Mouse (Mus musculus) right cerebral cortex, postnatal 4 days (tissue): ENCODE measurements around the gene Slc2a1.

Source experiments
- DNase-seq: peaks from one replicate; pipeline ENCODE4 v3.0.0-alpha.2; 2022

Gene Slc2a1

DNA sequence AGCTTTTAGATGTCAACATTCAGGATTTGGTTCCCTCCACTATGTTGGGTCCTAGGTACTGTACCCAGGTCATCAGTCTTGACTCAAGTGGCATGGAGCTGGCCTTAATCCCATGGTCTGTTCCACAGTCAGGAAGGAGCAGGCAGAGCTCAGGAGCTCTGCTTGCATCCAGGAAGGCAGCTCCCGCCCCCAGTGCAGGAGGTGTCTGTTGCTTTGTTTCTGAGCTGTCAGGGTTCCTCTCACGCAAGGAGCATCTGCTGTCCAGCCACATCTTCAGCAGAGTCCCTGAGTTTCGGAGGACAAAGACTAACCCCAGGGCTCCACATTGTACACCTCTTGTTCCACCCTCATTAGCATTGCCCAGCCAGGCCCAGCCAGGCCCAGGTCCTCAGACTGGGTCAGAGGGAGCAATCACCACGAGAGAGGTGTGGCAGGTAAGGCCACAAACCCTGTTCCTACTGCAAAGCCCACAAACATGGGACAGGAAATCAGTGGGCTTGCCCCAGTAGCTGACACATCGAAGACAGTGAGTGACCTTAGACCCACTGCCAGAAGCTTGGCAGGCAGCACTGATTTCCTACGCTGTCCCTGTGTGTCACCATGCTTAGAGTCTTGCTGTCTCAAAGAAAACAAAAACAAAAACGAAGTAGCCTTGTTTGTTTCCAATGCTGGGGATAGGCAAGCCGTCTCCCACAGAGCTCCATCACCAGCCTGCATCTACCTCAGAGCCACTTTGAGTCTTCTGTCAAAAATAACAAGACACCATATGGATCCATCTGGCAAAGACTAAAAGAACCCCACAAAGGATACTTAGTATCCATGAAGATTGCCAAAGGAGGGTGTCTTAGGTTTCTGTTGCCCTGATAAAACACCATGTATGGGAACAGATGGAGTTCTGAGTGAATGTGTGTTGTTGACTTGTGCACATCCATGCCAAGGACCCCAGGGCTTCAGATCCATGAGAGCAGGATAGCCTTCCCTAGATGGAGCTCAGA, 10.0 kb upstream of the Slc2a1 start:
- no peak for DNase-seq

DNA sequence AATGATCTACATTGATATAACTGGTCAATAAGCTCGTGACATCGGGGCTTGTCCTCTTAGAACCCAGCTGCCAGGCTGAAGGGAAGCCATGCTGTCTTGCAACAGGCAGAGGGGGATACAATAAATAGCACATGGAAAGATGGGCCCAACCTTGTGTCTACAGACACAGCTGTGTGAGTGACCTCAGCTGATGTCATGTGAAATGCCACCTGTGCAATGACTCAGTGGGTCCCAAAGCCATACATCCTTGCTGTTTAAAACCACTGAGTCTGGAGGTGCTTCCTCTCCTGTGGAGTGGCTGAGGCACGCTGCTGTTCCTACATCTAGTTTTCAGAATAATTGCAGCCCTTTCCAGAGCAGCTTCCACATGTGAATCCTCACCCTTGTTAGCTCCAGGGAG, 7.1 kb upstream of the Slc2a1 start:
- no peak for DNase-seq

DNA sequence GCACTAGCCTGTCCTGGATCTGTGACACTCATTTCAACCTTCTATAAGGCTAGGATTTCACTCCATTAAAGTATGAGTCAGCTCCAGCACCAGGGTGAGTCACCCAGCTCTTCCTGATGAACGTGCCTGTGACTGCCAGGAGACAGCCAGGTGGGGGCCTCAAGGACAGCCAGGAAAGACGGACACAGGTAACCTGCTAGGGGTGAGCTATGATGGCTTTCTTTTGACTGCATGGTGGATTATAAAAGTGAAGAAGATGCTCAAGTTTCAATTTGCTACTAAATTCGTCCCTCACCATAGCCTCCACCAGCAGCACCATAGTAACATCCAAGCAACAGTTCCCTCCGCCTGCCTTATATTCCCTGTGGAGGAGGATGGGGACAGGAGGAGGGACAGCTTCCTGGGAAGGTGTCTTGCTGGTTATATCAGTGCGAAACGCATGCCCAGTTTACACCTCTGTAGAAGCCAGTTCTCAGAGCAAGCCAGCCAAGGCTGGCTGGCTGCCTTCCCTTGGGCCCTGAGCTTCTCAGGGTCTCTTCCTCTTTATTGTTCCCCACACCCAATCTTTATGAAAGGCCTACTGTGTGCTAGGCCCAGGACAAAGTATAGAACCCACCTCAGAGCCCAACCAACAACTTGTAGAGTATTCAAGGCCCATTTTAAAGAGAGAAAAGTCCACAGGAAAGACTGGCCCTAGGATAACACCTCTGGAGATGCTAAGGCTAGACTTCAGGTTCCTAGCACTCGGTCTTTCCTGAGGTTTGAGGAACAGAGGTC, 6.0 kb upstream of the Slc2a1 start:
- DNase-seq, result no peak

DNA sequence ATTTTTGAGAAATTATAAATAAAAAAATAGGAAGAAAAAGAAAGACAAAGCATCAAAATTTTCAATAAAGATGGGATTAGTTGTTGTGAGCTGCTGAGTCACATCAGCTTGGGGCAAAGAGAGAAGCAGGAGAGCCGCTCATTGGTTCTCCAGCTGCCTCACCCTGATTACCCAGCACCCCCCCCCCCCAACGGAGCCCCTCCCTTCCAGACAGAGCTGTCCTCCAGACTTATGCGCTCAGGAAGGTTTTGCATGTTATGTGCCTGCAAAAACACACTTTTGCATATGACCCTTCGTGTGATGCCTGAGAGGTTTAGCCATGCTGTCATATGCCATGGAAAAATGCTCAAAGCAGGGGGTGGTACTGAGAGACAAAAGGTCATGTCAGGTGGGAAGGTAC, 3.7 kb upstream of the Slc2a1 start:
- DNase-seq, result no peak

DNA sequence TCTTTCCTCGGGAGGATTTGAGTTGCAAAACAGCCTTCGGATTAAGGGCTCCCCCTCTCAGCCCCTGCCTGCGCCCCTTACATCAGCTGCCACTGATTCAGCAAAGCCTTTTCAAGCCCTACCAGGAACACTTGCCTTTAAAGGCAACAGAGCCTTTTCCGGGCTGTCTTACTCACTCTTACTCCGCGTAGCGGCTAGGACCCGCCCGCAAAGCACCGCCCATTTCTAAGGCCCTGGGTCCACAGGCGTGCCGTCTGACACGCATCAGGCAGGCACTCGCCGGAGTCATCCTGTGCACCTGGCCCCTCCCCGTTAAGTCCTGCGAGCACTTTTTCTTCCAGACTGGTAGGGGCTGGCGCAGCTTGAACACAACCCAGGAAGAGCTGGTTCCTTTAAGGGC, 2.8 kb upstream of the Slc2a1 start:
- DNase-seq, result peak; percentile 42

DNA sequence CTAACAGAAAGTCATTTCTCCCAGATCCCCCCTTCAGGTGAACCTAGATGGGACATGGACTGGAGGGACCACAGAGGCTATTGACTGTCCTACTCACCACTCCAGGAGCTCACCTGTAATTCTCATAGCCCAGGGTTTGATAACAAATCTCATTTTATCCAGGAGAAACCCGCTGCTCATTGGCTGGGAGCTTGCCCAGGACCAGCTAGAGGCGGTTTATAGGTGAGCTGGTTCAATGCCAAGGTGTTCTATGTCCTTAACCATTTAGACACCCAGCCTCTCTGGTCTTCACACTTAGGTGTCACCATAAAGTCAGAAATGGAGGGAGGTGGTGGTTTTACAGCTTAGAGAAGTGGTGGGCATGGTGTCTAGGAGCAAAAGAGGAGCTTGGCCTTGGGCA, 644 bp upstream of the Slc2a1 start:
- no peak for DNase-seq

DNA sequence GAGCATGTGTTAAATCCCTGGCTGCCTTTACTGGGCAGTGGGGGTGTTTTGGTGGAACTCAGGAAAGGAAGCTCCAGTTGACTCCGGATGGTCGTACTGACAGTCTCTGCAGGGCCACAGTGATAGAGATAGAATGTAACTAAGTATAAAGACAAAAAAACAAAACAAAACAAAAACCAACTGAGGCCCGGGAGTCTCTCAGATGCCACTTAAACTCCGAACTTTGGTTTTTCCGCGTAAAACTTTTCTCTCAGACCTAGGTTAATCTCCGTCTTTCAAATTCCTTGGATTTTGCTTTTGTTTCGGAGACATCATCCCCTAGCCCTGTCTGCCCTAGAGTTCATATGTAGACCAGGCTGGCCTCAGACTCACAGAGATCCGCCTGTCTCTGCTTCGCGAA, 1.1 kb downstream of the Slc2a1 start:
- no peak for DNase-seq

DNA sequence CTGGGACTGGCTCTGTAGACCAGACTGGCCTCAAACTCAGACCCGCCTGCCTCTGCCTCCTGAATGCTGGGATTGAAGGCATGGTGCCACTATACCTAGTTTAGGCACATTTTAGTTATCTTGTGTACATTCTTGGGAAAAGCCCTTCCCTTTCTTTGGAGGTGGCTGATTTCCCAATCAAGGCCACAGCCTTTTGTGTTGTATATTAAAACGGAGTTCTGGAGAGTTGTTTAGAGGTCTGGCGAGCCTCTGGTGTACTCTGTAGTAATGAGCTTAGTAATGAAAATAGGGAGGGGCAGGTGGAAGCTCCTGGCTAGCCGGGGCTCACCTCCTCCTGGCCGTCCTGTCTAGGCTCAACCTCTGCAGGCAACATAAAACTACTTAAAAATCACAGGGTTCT, 2.0 kb downstream of the Slc2a1 start:
- DNase-seq, result no peak

DNA sequence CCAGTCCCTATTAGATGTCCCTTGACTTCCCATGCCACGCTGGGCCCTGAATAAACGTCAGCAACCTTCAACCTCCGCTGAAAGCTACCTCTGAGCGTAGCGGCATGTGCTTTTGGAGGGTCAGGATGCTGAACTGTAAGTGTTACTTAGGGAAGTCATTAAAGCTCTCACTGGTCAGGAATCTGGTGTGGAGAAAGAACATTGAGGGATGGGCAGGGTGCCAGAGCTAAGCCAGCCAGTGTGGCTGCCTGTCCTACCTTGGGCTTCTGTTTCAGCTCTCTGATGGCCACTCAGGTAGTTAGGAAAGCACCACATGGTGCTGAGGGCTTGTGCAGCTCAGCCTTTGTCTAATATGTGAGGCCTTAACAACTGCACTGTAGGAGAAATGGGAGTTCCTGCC, 2.9 kb downstream of the Slc2a1 start:
- no peak for DNase-seq

DNA sequence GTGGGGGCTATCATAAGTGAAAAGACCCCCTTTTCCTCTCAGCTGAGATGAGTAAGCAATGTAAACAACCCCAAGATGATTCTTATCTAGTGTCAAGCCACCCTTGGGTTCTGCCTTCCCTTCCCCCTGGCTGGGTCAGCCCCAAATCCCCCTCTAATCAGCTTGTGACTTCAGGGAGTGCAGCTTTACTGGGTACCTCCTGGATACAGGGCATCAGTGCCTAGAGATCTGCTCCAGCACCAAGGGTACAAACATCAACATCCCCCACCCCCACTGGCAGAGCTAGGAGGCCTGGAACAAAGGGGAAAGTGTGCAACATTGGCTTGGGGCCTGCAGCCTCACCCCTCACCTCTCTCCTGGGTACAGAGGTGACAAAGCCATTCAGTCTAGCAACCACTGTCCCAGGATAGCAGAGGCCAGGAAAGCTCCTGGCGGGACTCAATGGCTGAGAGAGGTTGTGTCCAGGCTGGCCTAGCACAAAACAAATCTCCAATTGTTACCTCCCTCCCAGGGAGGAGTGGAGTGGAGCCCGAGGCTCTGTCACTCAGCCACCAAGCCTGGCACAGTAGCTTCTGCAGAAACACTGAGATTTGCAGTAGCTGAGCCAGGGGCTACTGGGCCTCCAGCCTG, 3.9 kb downstream of the Slc2a1 start:
- no peak for DNase-seq

DNA sequence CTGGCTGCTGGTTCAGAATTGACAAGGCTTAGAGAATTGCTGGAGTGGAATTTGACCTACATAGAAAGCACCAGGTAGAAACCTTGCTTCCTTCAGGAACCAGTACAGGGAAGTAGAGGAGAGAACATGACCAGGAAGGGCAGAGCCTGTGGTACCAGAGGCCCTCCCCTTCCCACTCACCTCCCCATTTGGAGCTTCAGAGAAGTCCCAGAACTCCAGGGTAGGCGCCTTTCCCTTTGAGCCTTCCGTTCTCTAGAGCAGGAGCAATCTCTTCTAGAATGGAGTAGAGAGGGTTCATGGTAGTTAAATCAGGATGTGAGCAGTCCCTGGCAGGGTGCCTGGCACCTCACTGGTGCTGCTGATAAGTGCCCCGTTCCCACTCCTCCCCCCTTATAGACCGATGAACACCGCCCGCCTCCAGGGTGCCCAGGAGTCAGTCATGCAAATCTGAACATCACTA, 7.1 kb downstream of the Slc2a1 start:
- DNase-seq, result no peak

DNA sequence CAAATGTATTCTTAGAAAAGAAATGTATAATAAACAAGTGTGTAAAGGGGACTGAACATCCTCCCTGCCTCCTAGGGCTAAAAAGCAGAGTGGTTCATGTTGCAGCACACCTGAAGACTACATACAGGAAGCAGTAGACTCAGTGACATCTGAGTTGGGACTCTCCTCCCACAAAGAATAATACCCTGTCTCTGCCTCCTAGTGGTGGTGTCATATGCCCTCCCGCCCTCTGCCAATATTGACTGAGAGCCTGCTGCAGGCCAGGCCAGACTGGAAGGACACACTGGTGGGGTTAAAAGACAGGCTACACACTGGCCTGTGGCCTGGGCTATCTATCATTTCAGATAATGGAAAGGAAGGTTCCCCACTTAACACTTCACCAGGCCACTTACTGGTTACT, 7.8 kb downstream of the Slc2a1 start:
- no peak for DNase-seq

DNA sequence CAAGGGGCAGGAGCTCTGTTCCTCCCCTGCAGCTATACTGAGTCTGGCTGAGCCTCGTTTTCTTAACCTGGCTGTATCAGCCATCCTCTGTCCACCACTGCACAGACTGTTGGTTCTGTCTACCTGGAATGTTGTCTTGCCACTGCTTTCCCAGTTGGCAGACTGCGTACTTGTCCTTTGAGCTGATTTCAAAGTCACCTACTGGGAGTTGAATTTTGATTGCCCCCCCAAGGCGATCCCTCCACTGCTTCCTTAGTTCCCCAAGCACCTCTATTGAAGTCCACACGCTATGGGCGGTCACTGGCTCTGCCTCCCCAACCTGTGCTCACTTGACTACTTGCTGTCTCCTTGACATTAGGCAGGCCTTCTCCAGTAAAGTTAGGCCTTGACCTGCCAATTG, 9.1 kb downstream of the Slc2a1 start:
- DNase-seq, result no peak

DNA sequence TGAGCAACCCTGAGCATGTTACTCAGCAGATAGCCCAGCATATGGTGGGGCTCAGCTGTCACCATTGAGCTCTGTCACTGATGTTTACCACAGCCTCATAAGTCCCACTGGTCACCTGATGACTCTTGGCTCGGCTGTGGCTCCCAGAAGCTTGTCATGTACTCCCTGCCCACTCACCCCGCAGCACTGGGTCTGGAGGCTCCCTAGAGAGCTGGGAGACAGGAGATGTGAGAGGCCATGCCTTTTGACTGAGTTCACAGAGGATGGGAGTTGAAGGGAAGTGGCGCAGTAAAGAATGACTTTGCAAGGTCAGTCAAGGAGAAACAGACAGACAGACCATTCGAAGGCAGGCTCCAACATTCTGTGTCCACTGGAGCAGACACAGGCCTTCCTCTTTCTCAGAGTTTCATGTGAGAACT, 10.2 kb downstream of the Slc2a1 start:
- no peak for DNase-seq

DNA sequence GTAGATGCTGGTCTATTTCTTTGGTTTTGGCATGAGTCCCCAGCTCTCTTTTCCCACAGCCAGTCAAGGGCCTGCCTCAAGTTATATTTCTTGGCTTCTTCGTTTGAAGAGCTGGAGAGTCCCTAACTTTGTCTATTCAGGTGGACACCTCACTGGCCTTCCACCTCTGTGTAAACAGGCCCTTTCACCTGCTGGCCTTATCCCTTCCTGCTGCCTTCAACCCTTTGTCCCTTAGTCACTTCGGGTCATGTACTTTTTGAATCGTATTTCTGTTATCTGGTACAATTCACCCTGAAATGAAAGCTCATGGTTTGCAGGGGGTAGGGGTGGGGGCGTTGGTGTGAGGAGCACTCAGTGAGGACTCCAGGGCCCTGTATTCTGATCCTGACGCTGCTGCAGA, 10.8 kb downstream of the Slc2a1 start:
- DNase-seq, result no peak

DNA sequence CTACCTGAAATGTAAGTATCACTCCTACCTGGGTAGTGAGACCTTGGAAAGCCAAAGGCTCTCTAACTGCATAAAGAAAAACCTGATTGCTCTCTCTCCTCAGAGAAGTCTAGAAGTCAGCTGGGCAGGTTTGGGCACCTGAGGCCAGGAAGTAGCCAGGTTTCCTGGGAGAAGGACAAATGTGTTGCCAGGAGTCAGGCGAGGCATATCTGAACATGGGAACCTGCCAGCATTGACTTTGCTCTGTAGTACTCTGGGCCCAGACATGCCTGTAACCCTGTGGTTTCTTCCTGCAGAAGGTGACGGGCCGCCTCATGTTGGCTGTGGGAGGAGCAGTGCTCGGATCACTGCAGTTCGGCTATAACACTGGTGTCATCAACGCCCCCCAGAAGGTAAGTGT, 11.6 kb downstream of the Slc2a1 start:
- DNase-seq, result no peak

DNA sequence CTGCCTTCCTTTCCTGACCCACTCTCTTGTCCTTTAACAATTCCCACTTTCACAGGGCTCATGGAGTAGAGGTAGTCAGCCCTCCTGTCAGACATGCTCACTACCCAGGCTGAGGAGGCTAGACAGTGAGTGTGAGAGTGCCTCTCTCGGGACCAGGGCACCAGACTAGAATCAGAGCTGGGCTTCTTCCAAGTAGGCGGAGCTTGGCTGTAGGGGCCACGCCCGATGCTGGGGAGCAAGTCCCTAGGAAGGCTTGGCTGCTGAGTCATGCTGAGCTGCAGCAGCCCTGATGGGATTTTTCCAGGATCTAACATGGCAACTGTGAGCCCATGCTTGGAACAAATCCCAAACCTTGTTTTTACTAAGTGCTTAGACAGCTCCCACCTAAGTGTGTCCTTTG, 12.7 kb downstream of the Slc2a1 start:
- peak; percentile 40 for DNase-seq

DNA sequence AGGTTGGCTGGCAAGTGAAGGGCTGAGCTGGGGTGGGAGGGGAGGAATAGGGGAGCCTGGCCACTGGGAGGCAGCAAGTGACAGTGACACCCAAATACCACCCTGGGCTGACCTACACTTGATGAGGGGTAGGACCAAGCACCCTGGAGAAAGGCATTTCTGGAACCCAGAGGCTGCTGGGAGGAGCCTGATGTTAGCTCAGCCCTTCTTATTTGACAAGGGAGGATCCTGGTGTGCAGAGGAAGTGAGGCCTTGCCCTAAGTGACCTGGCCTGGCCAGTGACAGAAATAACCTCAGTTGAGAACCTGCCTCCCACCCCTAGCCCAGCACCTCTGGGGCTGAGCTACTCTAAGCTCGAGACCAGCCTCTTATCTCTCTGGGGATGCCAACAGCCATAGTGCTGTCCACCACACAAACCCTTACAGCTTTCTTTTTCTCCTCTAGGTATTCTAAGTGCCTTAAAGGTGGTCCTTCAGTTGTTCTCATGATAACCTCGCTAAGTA, 16.3 kb downstream of the Slc2a1 start:
- no peak for DNase-seq

DNA sequence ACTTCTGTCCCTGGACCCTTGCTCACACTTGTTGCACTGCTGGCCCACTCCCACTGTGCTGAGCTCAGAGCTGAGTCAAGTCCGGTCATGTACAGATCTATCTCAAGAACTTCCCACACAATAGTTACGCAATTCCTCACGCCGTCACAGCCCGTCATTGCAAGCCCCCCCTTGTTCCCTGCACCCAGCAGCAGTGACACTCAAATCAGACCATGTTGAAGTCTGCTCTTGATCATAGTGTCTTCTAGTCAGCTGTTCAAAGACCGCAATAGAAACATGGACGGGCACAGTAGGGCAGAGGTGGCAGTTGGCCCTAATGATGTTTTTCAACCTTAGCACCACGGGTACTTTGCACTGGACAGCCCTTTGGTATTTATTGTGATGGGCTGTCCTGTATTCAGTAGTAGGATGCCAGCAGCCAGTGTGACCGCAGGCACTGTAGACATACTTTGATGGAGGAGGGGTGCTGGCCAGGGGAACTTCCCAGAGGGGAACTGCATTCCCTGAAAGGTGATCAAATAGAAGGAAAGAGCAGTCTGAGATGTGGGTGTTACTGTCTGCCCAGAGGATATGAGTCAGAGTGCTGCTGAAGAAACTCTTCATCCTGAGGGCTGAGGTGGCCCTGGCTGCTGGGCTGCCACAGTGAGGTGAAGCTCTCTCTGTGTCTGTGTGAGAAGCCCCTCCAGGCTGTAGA, 17.2 kb downstream of the Slc2a1 start:
- no peak for DNase-seq

DNA sequence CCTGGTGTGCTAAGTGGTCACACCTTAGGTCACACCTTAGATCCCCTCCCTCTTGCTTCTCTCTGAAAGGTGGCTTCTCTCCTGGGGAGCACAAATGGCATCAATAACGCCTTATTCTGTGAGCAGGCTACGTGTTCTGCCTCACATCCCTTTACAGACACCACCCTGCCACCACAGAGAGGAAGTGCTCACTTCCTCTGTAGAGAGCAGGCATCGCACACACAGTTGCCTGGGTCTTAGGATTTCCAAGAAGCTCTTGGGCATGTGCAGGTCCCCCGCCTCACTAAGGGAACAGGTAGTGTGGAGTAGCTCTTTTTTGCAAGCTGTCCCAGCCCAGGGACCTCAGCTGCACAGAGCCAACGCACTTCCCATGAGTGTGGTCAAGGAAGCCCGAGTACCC, 18.7 kb downstream of the Slc2a1 start:
- DNase-seq, result no peak

DNA sequence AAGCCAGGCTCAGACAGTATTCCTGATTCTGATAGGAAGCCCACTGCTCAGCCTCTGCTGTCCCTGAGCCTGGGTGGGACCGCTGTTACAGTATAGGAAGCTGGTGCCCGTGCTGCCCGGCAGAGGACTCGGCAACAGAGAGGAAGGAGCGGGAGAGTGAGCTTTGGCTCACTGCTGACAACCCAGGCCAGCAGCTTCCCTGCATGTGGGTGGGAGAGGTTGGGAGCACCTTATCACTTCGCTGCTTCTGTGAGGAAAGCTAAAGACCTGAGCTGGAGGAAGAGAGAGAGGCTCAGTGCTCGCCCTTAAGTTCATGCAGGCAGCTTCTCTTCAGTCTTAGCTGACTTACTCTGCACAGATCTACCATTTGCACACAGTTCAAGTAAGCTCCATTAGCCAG, 20.0 kb downstream of the Slc2a1 start:
- no peak for DNase-seq

DNA sequence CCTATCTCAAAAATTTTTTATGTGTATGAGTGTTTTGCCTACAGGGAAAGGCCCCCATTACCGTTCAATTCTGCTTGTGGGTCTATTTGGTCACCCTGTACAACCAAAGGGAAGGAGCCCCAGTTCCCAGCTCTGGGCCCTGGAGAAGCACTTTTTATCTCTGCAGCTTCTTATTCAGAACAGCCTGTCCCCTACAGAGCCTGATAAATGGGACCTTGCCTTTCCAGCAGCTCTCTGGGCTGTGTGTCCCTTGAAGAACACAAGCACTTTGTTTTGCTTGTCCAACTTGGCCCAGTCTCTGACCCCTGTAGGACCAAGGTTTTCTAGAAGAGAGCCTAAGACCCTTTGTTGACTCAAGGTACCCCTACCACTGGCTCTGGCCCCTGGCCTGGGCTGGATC, 20.6 kb downstream of the Slc2a1 start:
- no peak for DNase-seq
